Mouse (Mus musculus): ENCODE measurements around the gene Slc5a2. TPM values are rescaled to one million over a fixed set of nuclear protein-coding genes. Genes with fewer than 3 reads are reported as not detected.

Slc5a2 gene
- total and polyA plus RNA-seq, 2 experiments from 2014 or later = 0.20 TPM; not detected in 1

- TF ChIP-seq CTCF (IDR thresholded peaks at IDR 0.05; ENCODE audit: low read depth) (no peak), EP300 (IDR thresholded peaks at IDR 0.05; ENCODE audit: low read depth) (no peak)
- Histone ChIP-seq H3K4me1 (ENCODE audit: control insufficient read depth, insufficient read depth) (no peaks in the 10 kb centered on the region), H3K27ac (ENCODE audit: low read depth) (no peak overlapping the region), H3K36me3 (replicated peaks; ENCODE audit: control insufficient read depth, insufficient read depth, low read length) (peaks cover 21% of the 10 kb centered on the region), H3K9ac (replicated peaks; ENCODE audit: low read depth, low read length) (no peak overlapping the region), H3K9me3 (replicated peaks; ENCODE audit: control insufficient read depth, low read length) (no peaks in the 10 kb centered on the region), H3K27me3 (ENCODE audit: control insufficient read depth, insufficient read depth, low read length) (no peaks in the 10 kb centered on the region), H3K4me3 (ENCODE audit: low read depth, low read length) (no peak overlapping the region), H3K4me2 (ENCODE audit: low read depth, low read length) (no peak overlapping the region)
- ATAC-seq (ENCODE audit: insufficient read depth, low read depth) (no peak), DNase-seq (ENCODE audit: low spot score) (no peak)
- 39% methylated on average over 7 of the region's 7 CpGs for WGBS
Measured at GRCm38 (mm10) chr7:128282532-128283244, 17.2 kb downstream of the Slc5a2 start.

- TF ChIP-seq EP300 (IDR thresholded peaks at IDR 0.05; ENCODE audit: low read depth) (no peak), CTCF (IDR thresholded peaks at IDR 0.05; ENCODE audit: low read depth) (no peak)
- no peak overlapping the region for H3K4me2 ChIP-seq (ENCODE audit: low read depth, low read length)
- H3K27ac ChIP-seq (ENCODE audit: low read depth) = no peak overlapping the region
- H3K36me3 ChIP-seq (replicated peaks; ENCODE audit: control insufficient read depth, insufficient read depth, low read length) = peaks cover 26% of the 10 kb centered on the region
- 63% methylated on average over 5 of the region's 5 CpGs for WGBS
- ATAC-seq (ENCODE audit: insufficient read depth, low read depth) (no peak), DNase-seq (ENCODE audit: low spot score) (no peak)
- H3K9ac ChIP-seq (replicated peaks; ENCODE audit: low read depth, low read length) = no peak overlapping the region
- H3K27me3 ChIP-seq (ENCODE audit: control insufficient read depth, insufficient read depth, low read length) = no peaks in the 10 kb centered on the region
- H3K4me3 ChIP-seq (ENCODE audit: low read depth, low read length) = no peak overlapping the region
- H3K4me1 ChIP-seq (ENCODE audit: control insufficient read depth, insufficient read depth) = 0 out of 2 replicates have a peak, but pooled peaks cover 8% of the 10 kb centered on the region
- H3K9me3 ChIP-seq (replicated peaks; ENCODE audit: control insufficient read depth, low read length) = no peaks in the 10 kb centered on the region
Measured at GRCm38 (mm10) chr7:128284047-128284446, 18.6 kb downstream of the Slc5a2 start.

DNA sequence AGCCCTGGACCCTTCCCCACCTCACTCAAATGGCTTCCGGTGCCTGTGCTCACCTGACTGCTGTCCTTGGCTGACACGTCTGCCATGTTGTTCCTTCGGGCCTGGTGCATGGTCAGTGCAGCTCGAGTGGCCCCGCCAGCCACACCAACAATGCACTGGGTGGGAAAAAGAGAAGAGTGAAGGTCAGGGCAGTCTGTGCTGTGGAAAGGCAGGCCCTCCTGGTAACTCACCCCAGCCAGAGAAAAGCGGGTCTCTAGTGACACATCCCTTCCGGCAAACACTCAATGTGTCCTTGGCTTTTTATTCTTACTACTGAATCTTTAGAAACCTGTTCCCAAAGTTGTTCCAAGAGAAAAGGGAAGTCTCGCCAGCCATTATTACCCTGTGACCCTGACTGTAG lies 19.6 kb downstream of the Slc5a2 start:
- TF ChIP-seq EP300 (IDR thresholded peaks at IDR 0.05; ENCODE audit: low read depth) (no peak), CTCF (IDR thresholded peaks at IDR 0.05; ENCODE audit: low read depth) (no peak)
- no peak overlapping the region for H3K9ac ChIP-seq (replicated peaks; ENCODE audit: low read depth, low read length)
- DNase-seq (ENCODE audit: low spot score) (no peak), ATAC-seq (ENCODE audit: insufficient read depth, low read depth) (no peak)
- no peak overlapping the region for H3K4me3 ChIP-seq (ENCODE audit: low read depth, low read length)
- H3K4me1 ChIP-seq (ENCODE audit: control insufficient read depth, insufficient read depth) = 0 out of 2 replicates have a peak, but pooled peaks cover 8% of the 10 kb centered on the region
- H3K27ac ChIP-seq (ENCODE audit: low read depth) = no peak overlapping the region
- WGBS = 89% methylated on average over 8 of the region's 8 CpGs
- H3K36me3 ChIP-seq (replicated peaks; ENCODE audit: control insufficient read depth, insufficient read depth, low read length) = peaks cover 22% of the 10 kb centered on the region
- H3K27me3 ChIP-seq (ENCODE audit: control insufficient read depth, insufficient read depth, low read length) = no peaks in the 10 kb centered on the region
- H3K9me3 ChIP-seq (replicated peaks; ENCODE audit: control insufficient read depth, low read length) = no peaks in the 10 kb centered on the region
- H3K4me2 ChIP-seq (ENCODE audit: low read depth, low read length) = no peak overlapping the region

- Histone ChIP-seq H3K9ac (replicated peaks; ENCODE audit: low read depth, low read length) (no peak overlapping the region), H3K27ac (ENCODE audit: low read depth) (peak overlapping the region; percentile 44), H3K4me2 (ENCODE audit: low read depth, low read length) (peak overlapping the region; percentile 29; the same call in 1 of the 2 replicates), H3K4me3 (ENCODE audit: low read depth, low read length) (no peak overlapping the region), H3K4me1 (ENCODE audit: control insufficient read depth, insufficient read depth) (0 out of 2 replicates have a peak, but pooled peaks cover 8% of the 10 kb centered on the region), H3K36me3 (replicated peaks; ENCODE audit: control insufficient read depth, insufficient read depth, low read length) (peaks cover 20% of the 10 kb centered on the region), H3K9me3 (replicated peaks; ENCODE audit: control insufficient read depth, low read length) (no peaks in the 10 kb centered on the region), H3K27me3 (ENCODE audit: control insufficient read depth, insufficient read depth, low read length) (no peaks in the 10 kb centered on the region)
- peak; percentile 82 for DNase-seq (ENCODE audit: low spot score)
- TF ChIP-seq CTCF (IDR thresholded peaks at IDR 0.05; ENCODE audit: low read depth) (peak; percentile 39), EP300 (IDR thresholded peaks at IDR 0.05; ENCODE audit: low read depth) (no peak)
- ATAC-seq (ENCODE audit: insufficient read depth, low read depth) = peak; percentile 78
- WGBS = 18% methylated on average over 9 of the region's 9 CpGs
Measured at GRCm38 (mm10) chr7:128288923-128289544, 23.6 kb downstream of the Slc5a2 start.

GRCm38 (mm10) chr7:128294785-128295184 lies 29.3 kb downstream of the Slc5a2 start:
- WGBS = 79% methylated on average over 10 of the region's 10 CpGs
- Histone ChIP-seq H3K36me3 (replicated peaks; ENCODE audit: control insufficient read depth, insufficient read depth, low read length) (0 out of 2 replicates have a peak, but pooled peaks cover 7% of the 10 kb centered on the region), H3K4me1 (ENCODE audit: control insufficient read depth, insufficient read depth) (0 out of 2 replicates have a peak, but pooled peaks cover 5% of the 10 kb centered on the region), H3K4me3 (ENCODE audit: low read depth, low read length) (no peak overlapping the region), H3K9me3 (replicated peaks; ENCODE audit: control insufficient read depth, low read length) (no peaks in the 10 kb centered on the region), H3K4me2 (ENCODE audit: low read depth, low read length) (no peak overlapping the region), H3K27me3 (ENCODE audit: control insufficient read depth, insufficient read depth, low read length) (no peaks in the 10 kb centered on the region), H3K27ac (ENCODE audit: low read depth) (no peak overlapping the region), H3K9ac (replicated peaks; ENCODE audit: low read depth, low read length) (no peak overlapping the region)
- ATAC-seq (ENCODE audit: insufficient read depth, low read depth) (no peak), DNase-seq (ENCODE audit: low spot score) (no peak)
- TF ChIP-seq EP300 (IDR thresholded peaks at IDR 0.05; ENCODE audit: low read depth) (no peak), CTCF (IDR thresholded peaks at IDR 0.05; ENCODE audit: low read depth) (no peak)
